Mouse (Mus musculus) large intestine, adult 2 months (tissue): ENCODE results near the gene Ly6g6f. TPM values are rescaled to one million over a fixed set of nuclear protein-coding genes. Genes with fewer than 3 reads are reported as not detected.

ENCODE experiments used
- DNase-seq: peaks from one replicate; pipeline ENCODE4 v3.0.0-alpha.2; 2012; ENCODE audit warnings: low read depth, low spot score
- WGBS: fragments of 180-500 bp; shearing (Covaris S2); methylation state at CpG from one replicate; pipeline ENCODE4 v1.1.7; 2018; 5-methylcytosine and 5-hydroxymethylcytosine counted together
- polyA plus RNA-seq: library from polyadenylated mRNA; depleted of rRNA; stranded (reverse); fragments of >200 nt; gene quantifications from 2 replicates; pipeline ENCODE4 v1.2.3, GENCODE M21; 2012

Ly6g6f gene
- polyA plus RNA-seq, 1 experiment, result 1.6 TPM

DNA sequence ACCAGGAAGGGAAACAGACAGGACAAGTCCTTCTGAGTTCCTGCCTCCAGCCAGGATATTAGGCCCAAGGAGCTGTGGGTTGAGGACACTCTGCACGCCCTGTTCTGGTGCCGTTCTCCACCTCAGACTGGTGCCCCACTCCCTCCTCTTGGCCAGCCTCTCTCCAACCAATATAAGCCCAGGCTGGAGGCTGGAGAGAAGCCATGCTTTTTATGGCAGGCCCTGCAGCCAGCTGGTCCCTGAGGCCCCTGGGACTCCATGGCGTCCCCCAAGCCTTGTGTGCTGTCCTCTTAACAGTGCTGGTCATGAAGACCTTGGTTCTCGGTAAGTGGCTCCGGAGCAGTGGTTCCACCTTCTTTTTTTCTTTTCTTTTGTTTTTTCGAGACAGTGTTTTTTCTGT lies 22.7 kb upstream of the Ly6g6f start, which contains the start of gene Ly6g5c:
Gene Ly6g5c, plus strand, starts transcription at position 183 of the 400 bp plus-strand sequence.
- 71% methylated on average over 6 of the region's 6 CpGs for WGBS

DNA sequence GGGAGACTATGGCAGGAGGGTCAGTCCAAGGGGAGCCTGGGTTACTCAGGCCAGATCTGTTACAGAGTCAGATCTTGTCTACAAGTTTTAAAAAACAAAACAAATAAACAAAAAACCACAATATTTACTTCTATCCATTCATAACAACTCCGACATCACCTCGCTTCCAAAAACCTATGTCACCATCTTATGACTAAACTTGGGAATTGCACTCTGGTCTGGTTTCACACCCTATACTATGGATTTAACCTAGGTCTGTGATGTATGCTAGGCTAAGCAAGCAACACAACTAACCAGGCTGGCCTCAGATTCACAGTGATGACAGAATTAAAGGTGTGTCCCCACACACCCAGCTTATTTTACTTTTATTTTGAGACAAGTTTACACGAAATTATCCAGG lies 21.1 kb upstream of the Ly6g6f start:
- no peak for DNase-seq
- WGBS, result 62% methylated on average over 3 of the region's 3 CpGs

More for the DNA sequence above, 22.7 kb upstream of the Ly6g6f start, which contains the start of gene Ly6g5c:
- DNase-seq, result no peak

DNA sequence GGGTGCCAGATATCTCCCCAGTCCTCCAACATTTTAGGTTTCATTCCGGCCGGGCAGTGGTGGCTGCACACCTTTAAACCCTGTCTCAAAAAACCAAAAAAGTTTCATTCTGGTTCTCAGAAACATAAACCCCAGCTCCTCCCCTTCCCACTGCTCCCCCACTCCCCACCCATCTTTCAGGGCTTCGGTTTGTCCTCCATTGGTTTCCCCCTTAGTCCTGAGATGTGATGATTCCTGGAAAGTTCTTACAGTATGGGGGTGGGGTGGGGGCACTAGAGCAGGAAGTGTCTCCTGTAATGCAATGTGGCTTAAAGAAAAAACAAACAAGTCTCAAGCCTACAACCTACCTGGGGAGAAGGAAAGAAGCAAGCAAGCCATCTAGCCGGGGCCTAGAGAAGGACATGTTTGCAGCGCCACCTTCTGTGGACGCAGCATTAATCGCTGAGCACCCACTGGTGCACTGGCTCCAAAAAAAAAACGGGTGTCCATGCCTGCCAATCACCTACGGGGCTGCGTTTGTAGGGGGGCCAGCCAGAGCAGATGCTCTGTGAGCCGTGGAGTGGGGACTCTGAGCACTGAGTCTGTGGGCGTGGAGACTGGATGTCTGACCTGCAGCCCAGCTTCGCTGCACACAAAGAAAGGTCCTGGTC lies 20.5 kb upstream of the Ly6g6f start:
- DNase-seq, result no peak
- WGBS, result 24% methylated on average over 13 of the region's 13 CpGs

DNA sequence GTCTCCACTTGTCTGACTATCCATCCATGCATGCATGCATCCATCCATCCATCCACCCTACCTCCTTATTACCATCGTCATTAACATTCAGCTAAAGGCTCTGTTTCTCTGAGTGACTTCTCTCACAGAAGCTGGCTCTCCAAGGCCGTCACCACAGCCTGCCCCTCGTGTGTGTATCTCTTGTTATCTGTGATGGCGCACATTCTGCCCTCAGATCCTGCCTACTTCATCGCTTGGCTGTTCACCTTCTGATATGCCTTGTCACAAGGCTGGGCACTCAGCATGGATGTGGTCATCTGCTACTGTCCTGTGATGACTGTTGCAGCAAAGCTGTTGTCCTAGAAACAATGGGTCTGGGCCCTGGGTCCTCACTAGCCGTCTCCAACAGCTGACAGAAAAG lies 19.3 kb upstream of the Ly6g6f start:
- WGBS, result 87% methylated on average over 6 of the region's 6 CpGs
- DNase-seq, result no peak

DNA sequence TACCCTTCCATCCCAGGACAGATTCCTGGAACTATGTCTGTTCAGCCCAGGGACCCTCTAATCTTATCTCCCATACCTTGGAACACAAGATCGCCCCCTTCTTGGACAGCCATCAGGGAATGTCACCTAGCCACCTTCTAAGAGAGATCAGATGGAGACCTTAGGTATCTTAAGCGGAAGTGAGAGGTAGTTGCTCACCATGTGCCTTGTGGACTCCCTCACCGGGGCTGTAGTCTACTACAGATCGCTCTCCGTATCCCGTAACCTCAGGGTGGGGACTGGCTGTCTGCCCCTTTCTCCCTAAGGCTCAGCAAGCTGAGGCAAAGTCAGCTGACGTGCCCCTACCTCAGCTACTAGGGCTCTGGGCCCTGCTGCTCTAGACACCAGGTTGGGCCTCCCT lies 18.7 kb upstream of the Ly6g6f start:
- no peak for DNase-seq
- WGBS, result 93% methylated on average over 7 of the region's 7 CpGs

DNA sequence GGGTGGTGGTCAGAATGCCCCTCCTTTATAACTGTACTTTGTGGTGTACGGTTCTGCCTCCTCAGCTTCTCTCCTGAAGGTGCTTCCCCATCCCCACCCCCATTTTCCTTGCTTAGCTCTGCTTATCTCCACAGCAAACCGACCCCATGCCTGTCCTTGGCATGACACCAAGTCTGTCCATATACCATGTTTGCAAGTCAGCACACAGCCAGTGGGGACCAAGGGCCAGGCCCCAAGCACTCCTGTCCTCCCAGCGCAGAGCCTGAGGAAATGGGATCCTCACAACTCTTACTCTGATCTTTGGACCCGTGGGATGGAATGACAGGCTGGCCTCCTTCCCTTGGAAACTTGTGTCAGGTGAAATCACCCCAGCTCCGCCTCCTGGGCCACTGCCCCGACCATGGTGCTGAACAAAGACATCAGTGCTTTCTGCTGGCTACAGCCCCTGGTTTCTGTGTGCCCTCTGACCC lies 17.8 kb upstream of the Ly6g6f start:
- DNase-seq, result no peak
- WGBS, result 27% methylated on average over 6 of the region's 6 CpGs

DNA sequence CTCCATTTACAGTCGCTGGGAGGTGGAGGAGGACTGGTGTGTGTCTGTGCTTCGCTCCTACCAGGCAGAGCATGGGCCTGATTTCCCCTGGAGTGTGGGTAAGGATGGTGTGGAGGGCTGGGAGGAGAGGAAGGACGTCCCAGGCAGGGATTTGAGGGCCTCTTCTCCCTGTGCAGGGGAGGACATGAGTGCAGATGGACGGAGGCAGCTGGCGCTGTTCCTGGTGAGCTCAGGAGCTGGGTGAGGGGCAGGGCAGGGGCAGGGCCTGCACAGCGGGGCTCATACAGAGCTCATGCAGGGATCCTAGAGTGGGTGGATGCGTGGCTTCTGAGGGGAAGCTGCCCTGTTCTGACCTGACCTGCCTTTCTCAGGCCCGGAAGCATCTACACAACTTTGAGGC lies 16.9 kb upstream of the Ly6g6f start:
- 74% methylated on average over 8 of the region's 8 CpGs for WGBS
- no peak for DNase-seq

DNA sequence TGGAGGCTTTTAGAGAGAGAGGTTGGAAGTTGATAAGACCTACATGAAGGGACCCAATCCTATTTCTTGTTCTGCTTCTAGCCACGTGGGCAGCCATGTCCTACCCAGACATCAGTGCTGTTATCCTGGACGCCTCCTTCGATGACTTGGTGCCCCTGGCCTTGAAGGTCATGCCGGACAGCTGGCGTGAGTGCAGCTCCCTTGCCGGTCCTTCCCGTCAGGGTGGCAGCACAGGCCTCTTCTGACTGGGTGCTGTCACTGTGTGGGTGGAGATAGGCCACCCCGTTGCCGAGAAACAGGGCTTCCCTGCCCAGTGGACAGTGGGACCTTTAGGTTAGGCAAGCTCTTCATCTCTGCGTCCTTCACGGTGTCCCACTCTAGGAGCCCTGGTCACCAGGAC lies 15.8 kb upstream of the Ly6g6f start:
- WGBS, result 91% methylated on average over 11 of the region's 11 CpGs

DNA sequence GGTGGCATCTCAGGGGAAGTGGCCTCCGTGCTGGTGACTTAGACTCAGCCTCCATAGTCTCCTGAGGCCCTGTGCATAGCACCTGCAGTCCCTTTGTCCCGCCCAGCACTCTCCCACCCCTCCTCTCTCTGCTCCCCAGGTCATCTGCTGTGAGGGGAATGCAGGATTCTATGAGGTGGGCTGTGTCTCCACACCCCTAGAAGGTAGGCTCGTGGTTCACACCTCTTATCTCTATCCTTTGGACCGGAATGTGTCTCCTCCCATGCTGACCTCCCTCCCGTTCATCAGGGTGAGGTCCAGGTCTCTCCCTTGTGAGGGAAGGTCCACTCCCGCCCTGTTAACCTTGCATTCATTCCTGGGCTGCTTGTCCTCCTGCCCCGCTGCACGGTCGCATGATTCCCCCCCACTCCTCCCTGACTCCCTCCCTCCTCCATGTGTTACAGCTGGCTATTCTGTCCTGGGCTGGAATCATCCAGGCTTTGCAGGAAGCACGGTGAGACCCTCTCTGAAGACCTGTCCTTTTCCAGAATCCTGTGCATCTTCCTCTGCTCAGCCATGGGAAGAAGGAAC lies 14.9 kb upstream of the Ly6g6f start:
- DNase-seq, result no peak
- WGBS, result 68% methylated on average over 10 of the region's 10 CpGs

More for the DNA sequence above, 15.8 kb upstream of the Ly6g6f start:
- no peak for DNase-seq

DNA sequence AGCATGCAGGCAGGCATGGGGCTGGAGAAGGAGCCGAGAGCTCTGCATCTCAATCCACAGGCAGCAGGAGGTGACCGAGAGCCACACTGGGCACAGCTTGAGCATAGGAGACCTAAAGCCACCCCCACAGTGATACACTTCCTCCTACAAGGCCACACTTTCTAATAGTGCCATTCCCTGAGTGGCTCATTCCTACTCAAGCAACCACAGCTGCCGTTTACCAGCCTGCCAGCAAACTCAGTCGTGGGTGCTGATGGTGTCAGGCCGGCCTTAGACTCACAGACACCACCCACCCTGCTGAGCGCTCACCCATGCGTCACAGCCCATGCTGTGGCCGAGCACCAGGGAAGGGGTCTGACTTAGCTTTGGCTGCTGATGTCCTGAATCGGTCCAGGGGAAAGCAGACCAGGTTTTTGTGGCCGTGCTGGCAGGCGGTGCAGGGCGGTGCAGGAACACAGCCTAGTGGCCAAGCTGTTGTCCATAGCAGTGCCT lies 11.8 kb upstream of the Ly6g6f start:
- 89% methylated on average over 12 of the region's 12 CpGs for WGBS

DNA sequence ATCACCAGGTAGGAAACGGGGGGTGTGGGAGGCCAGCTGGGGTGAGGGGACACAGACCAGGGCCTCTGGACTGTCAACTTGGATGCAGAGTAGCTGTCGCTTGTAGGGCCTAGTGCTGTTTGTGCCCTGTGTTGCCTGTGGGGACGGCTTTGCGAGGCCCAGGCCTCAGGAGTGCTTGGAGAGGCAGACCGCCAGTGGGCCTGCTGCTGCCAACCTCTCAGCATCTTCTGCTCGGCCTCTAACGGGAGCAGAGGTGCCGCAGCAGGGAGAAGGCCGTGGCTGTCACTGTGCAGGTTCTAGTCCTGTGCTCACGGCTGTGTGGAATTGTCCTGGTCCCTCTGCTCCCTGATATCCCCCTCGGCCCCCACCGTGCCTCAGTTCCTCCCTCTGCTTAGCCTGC lies 11.2 kb upstream of the Ly6g6f start:
- 93% methylated on average over 12 of the region's 12 CpGs for WGBS

More for the DNA sequence above, 11.8 kb upstream of the Ly6g6f start:
- no peak for DNase-seq

DNA sequence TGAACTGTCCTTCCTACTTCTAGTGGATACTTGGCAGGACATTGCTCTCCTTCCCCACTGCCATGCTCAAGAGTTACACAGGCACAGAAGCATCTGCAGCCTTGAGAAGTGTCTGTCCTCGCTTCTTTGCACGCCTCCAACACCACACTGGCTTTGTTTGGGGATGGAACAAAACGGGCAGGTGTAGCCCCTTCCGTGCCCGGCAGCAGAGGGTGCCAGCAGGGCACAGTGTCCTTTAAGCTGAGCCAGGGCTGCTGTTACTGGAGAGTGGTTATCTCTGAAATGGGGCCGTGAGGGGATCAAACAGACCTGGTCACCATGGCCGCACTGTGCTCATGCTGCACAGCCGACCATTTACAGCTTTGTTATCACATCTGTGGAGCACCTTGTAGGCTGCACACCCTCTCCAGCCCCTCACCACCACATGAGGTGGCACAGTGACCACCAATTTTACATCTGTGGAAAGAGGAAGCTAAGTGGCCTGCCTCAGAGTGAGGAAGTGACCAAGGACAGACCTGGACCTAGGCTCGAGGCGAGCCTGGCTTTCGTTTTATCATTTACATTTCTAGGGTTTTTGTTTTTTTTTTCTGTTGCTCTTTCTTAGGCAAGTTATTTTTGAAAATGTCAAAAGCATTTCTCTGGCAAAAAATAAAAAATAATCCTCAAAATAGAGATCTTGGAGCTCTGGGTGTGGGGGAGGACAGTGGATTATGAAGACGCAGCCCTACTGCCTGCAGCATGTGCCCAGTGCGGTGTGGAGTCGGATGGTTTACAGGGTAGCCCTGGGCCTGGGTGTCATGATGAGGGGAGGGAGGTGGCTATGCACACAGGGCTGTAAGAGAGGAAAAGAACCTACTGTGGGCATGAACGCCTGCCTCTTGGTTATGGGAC lies 9.3 kb upstream of the Ly6g6f start:
- 87% methylated on average over 15 of the region's 15 CpGs for WGBS

More for the DNA sequence above, 11.2 kb upstream of the Ly6g6f start:
- no peak for DNase-seq

DNA sequence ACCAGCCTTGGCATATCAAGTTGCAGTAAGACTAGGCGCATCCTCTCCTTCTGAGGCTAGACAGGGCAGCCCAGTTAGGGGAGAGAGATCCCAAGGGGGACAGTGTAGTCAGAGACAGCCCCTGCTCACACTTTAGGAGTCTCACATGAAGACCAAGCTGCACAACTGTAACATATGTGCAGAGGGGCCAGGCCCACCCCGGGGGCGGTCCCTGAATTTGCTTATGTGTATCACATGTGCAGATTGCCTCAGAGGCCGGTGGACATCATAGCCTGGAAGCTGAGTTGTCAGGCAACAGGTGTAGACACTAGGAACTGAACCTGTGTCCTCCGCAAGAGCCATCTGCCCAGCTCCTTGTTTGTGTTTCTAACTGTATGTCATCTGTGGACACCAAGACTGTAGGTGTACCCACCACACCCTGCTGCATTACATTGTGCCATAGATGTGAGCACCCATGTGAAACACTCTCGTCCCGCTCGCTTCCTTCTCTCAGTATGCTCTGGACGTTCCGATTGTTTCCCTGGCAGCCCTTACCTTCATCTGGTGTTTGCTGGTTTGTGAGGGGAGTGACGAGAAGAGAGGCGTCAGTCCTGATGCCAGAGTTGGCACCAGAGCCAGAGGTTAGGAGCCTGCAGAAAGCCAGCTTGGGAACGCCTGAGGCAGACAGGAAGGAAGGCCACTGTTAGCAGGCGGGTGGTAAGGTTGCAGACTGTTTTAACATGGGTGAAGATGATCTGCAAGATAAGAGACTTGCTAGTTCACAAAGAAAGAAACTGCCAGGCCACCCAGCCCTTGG lies 7.2 kb upstream of the Ly6g6f start:
- DNase-seq, result no peak
- WGBS, result 91% methylated on average over 14 of the region's 14 CpGs

More for the DNA sequence above, 9.3 kb upstream of the Ly6g6f start:
- DNase-seq, result no peak

DNA sequence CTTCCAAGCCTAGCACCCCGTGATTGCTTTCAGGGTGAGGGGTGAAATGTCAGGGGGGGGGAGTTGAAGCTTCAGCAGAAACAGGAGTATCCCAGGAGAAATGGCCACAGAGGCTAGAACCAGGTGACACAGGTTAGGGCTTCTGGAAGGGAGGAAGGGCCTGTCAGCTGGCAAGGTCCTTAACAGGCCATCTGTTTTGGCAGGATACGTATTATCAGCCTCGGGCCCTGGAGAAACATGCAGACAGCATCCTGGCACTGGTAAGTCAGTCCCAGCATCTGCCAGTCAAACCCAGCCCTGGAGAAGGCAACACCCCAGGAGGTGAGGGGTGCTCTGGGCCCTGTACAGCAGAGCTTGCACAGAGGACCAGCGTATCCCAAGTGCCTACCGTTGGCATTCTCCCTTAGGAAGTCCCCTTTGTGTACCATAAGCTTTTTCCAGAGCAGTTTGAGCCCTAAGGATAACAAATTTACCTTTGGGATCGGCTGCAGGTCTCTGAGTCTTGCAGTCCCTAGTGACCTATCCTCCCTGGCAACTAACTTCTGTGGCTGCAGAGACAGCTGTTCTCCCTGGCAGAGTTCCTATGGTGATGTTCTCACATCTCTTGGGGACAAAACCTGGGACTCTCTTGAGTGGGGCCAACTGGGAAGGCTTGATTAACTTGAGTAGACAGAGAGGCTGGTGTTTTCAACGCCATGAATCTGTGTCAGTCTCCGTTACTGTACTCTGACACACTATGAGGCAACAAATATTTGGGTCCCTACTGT lies 4.9 kb upstream of the Ly6g6f start:
- WGBS, result 52% methylated on average over 8 of the region's 8 CpGs
- DNase-seq, result no peak

DNA sequence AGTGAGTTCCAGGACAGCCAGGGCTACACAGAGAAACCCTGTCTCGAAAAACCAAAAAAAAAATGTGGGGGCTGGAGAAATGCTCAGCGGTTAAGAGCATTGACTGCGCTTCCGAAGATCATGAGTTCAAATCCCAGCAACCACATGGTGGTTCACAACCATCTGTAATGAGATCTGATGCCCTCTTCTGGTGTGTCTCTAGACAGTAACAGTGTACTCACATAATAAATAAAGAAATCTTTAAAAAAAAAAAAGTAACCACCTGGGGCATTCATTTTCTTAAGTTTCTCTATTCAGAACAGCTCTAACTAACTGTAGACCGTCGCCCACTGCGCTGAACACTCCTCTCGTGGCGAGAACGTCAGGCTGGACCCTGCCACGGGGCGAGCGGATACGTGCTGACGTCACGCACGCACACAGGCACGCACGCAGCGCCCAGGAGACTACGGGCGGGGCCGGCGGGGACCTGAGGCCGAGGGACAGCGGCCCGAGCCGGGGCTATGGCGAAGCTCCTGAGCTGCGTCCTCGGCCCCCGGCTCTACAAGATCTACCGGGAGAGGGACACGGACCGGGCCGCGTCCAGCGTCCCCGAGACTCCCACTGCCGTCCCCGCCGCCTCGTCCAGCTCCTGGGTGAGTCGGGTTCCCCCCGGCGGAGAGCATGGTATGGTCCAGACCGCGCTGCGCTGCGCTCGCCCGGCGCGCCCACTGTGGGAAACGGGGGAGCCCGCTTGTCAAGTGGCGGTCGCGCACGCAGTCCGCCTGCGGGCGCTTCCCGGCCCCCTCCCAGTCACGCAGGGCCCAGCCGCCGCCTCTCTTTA lies 3.6 kb upstream of the Ly6g6f start, which contains the start of gene Abhd16a:
Gene Abhd16a, plus strand, starts transcription at position 439 of the 820 bp plus-strand sequence.
- DNase-seq, result no peak
- 3% methylated on average over 67 of the region's 67 CpGs for WGBS

DNA sequence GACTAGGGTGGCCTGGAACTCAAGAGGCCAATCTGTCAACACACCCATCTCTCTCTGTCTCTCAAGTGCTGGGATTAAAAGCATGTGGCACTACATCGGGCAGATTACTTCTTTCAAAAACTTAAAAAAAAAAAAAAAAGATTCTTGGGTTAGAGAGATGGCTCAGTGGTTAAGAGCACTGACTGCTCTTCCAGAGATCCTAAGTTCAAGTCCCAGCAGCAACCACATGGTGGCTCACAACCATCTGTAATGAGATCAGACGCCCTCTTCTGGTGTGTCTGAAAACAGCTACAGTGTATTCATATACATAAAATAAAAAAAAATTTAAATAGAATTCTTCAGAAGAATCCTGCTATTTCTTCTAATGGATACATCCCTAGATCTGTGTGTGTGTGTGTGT lies 2.7 kb upstream of the Ly6g6f start:
- 40% methylated on average over 2 of the region's 2 CpGs for WGBS
- no peak for DNase-seq

DNA sequence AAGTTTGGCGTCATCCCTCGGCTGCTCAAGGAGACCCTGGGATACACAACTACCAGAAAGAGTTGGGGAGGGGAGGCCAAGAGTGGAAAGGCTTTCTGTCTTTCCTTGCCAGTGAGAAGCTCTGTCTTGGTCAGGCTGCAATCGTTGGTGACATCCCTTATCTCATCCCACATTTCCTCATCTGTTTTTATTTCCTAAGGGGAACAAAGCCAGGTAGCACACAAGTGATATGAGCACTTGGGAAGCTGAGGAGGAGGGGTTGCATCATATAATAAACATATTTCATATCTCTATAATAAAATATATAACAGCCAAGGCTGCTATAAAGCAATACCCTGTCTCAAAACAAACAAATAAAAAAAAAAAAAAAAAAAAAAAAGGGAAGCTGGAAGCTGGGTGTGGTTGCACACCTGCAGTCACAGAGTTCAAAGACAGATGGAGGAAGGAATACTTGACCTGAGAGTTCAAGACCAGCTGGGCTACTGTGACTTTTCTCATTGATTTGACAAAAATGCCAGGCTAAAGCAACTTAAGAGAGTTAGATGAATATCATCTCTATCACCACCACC lies 1.4 kb downstream of the Ly6g6f start:
- DNase-seq, result no peak
- 26% methylated on average over 3 of the region's 3 CpGs for WGBS
